Mouse (Mus musculus) cerebellum, adult 11-12 months (tissue): ENCODE data around the gene Ankrd63.

Experiments used
- DNase-seq: peaks from one replicate; pipeline ENCODE4 v3.0.0; 2022

Gene Ankrd63

GRCm38 (mm10) chr2:118725511-118725910 is 21.7 kb upstream of the Ankrd63 start:
- DNase-seq, result no peak

GRCm38 (mm10) chr2:118723693-118724486 is 20.1 kb upstream of the Ankrd63 start:
- DNase-seq, result no peak

- DNase-seq, result no peak
Observed at GRCm38 (mm10) chr2:118716677-118717076, 12.9 kb upstream of the Ankrd63 start.

GRCm38 (mm10) chr2:118714230-118714629 is 10.5 kb upstream of the Ankrd63 start:
- no peak for DNase-seq

GRCm38 (mm10) chr2:118713631-118714030 is 9.9 kb upstream of the Ankrd63 start:
- DNase-seq, result no peak

GRCm38 (mm10) chr2:118711038-118711494 is 7.3 kb upstream of the Ankrd63 start:
- DNase-seq, result no peak

GRCm38 (mm10) chr2:118709655-118710221 is 6.0 kb upstream of the Ankrd63 start:
- DNase-seq, result no peak

DNA sequence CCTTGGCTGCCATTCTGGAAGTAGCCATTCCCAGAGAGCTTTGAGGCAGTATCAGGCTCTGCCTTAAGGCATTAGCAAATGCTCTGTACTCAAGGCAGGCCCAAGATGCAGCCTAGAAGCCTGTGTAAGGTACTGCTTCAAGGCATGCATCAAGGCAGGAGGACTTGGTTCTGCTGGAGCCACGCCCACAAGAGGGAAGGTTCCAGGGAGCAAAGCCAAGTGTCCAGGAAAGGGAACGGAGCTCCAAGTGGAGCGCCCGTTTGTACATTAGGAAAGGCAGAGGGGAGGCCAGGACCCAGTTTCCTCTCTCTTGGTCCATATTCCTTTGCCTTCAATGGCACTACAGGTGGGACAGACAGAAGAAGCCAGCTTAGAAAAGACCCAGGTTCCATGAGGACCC is 4.7 kb upstream of the Ankrd63 start:
- DNase-seq, result no peak

DNA sequence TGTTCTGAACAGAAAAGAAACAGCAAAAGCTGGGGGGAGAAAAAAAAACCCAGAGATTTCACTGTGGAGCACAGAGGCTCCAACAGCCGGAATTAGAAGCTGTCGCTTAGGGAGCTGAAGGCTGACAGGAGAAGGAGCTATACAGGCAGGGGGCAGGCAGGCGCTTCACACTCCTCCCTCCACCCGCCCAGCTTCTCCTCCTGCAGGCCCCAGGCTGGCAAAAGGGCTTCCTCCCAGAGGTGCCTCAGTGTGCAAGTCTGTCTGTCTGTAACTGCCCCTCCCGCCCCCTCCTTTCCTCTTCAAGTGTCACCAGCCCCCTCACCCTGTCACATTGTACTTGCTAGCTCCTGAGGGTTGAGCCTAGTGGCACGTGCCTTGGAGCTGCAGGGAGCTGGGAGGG is 2.7 kb upstream of the Ankrd63 start:
- DNase-seq, result no peak

- no peak for DNase-seq
Observed at GRCm38 (mm10) chr2:118702883-118703761, 641 bp downstream of the Ankrd63 start.

- DNase-seq, result no peak
Observed at GRCm38 (mm10) chr2:118701971-118702882, 1.5 kb downstream of the Ankrd63 start.

GRCm38 (mm10) chr2:118701161-118701560 is 2.6 kb downstream of the Ankrd63 start:
- no peak for DNase-seq

- DNase-seq, result peak; percentile 45
Observed at GRCm38 (mm10) chr2:118700179-118701062, 3.3 kb downstream of the Ankrd63 start.

GRCm38 (mm10) chr2:118697955-118698354 is 5.8 kb downstream of the Ankrd63 start:
- no peak for DNase-seq

DNA sequence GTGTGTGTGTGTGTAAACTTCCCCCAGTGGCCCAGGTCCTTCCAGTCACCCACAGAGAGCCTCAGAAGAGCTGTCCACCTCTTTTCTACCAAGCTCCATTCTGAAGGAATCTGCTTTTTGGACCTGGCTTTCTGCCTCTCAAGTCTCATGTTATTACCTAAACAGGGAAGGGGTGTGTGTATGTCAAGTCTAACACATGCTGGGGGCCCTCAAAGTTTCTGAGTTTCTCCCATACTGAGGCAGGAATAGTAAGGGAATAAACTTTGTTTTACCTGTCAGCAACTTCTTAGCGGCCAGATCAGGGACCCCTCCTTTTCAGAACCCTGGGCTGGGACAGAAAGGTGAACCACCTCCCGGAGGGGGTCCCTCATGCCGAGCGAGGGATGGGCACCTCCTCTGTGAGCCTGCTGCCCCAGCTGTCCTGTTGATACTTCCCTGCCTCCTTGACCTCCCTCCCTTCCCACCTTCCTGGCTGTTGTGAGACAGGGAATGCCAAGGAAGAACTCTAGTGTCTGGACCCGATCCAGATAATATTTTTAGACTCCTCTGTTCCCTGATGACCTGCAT is 6.4 kb downstream of the Ankrd63 start:
- no peak for DNase-seq

- no peak for DNase-seq
Observed at GRCm38 (mm10) chr2:118696451-118697308, 7.1 kb downstream of the Ankrd63 start.

GRCm38 (mm10) chr2:118695677-118696232 is 8.0 kb downstream of the Ankrd63 start:
- DNase-seq, result peak; percentile 44

GRCm38 (mm10) chr2:118693370-118693966 is 10.3 kb downstream of the Ankrd63 start:
- no peak for DNase-seq

GRCm38 (mm10) chr2:118689875-118690274 is 13.9 kb downstream of the Ankrd63 start:
- no peak for DNase-seq
